Mouse (Mus musculus) gastrocnemius, adult 2 months (tissue): ENCODE data around the gene Rmnd5b. TPM values are rescaled to one million over a fixed set of nuclear protein-coding genes. Genes with fewer than 3 reads are reported as not detected.

Source experiments
- DNase-seq: peaks from one replicate; pipeline ENCODE4 v3.0.0; 2022
- H3K27ac ChIP-seq: fragments of 200-600 bp; 2 replicates; pipeline ENCODE4 v1.8.1; 2022; ENCODE audit warnings: mild to moderate bottlenecking
- H3K4me3 ChIP-seq: fragments of 200-600 bp; 2 replicates; pipeline ENCODE4 v1.8.1; 2022; ENCODE audit warnings: mild to moderate bottlenecking, moderate library complexity
- CTCF ChIP-seq: fragments of 200-600 bp; IDR thresholded peaks from 2 replicates; pipeline ENCODE4 v1.8.1; 2022; ENCODE audit warnings: antibody characterized with exemption, mild to moderate bottlenecking, moderate library complexity
- intact Hi-C: fragments of 180-260 bp; cut with DNase I; formaldehyde crosslinking; loops from one replicate; pipeline ENCODE4 v1.15.1; 2025
- total RNA-seq, 2 experiments: library from RNA; stranded (reverse); gene quantifications; 2 replicates each; pipeline ENCODE4 v1.2.3; 2021

Rmnd5b gene
- total RNA-seq, 2 experiments from 2014 or later = 11.4 to 11.6 TPM

- no peak for TF ChIP-seq CTCF
- peak overlapping the region; percentile 54 for H3K27ac ChIP-seq
- DNase-seq = no peak
- intact Hi-C loops = no loop called here
- no peak overlapping the region for H3K4me3 ChIP-seq
Measured at GRCm38 (mm10) chr11:51658705-51659104, 23.0 kb upstream of the Rmnd5b start.

- TF ChIP-seq CTCF = no peak
- intact Hi-C loops = no loop called here
- no peak for DNase-seq
- Histone ChIP-seq H3K27ac (peak overlapping the region; percentile 54), H3K4me3 (no peak overlapping the region)
Measured at GRCm38 (mm10) chr11:51658291-51658690, 22.6 kb upstream of the Rmnd5b start.

- Histone ChIP-seq H3K27ac (peak overlapping the region; percentile 16; the same call in 1 of the 2 replicates), H3K4me3 (no peak overlapping the region)
- DNase-seq = peak; percentile 39
- intact Hi-C loops = no loop called here
- TF ChIP-seq CTCF = no peak
Measured at GRCm38 (mm10) chr11:51656798-51657521, 21.3 kb upstream of the Rmnd5b start.

- H3K27ac ChIP-seq = no peak overlapping the region
- DNase-seq = peak; percentile 40
- intact Hi-C loops = loop anchor here (5.0 kb wide), 1 partner anchor 38 kb away; the partner anchor contains the start of gene Nhp2
- H3K4me3 ChIP-seq = no peak overlapping the region
- TF ChIP-seq CTCF = no peak
Measured at GRCm38 (mm10) chr11:51654891-51655290, 19.2 kb upstream of the Rmnd5b start.

- intact Hi-C loops = loop anchor here (5.0 kb wide), 1 partner anchor 36 kb away; the partner anchor contains the start of gene Nhp2
- Histone ChIP-seq H3K27ac (no peak overlapping the region), H3K4me3 (no peak overlapping the region)
- no peak for TF ChIP-seq CTCF
- no peak for DNase-seq
Measured at GRCm38 (mm10) chr11:51653736-51654135, 18.0 kb upstream of the Rmnd5b start.

GRCm38 (mm10) chr11:51652889-51653418 lies 17.3 kb upstream of the Rmnd5b start:
- Histone ChIP-seq H3K4me3 (no peak overlapping the region), H3K27ac (no peak overlapping the region)
- DNase-seq = no peak
- TF ChIP-seq CTCF = no peak
- intact Hi-C loops = loop anchor here (5.0 kb wide), 1 partner anchor 36 kb away; the partner anchor contains the start of gene Nhp2

- Histone ChIP-seq H3K4me3 (peak within 1 kb of the TSS; percentile 73), H3K27ac (peak within 1 kb of the TSS; percentile 86)
- peak; percentile 79 for DNase-seq
- TF ChIP-seq CTCF = no peak
- intact Hi-C loops = loop anchor here (5.0 kb wide), 1 partner anchor 34 kb away; the partner anchor contains the start of gene Nhp2
Measured at GRCm38 (mm10) chr11:51650691-51651515, 15.2 kb upstream of the Rmnd5b start, which contains the start of the genes N4bp3 and D930048N14Rik. Gene N4bp3, minus strand, starts transcription at chr11:51650842. Gene D930048N14Rik, plus strand, starts transcription at chr11:51650954.

- intact Hi-C loops = loop anchor here (5.0 kb wide), 1 partner anchor 33 kb away; the partner anchor contains the start of gene Nhp2
- Histone ChIP-seq H3K27ac (peak overlapping the region; percentile 86), H3K4me3 (peak overlapping the region; percentile 73)
- no peak for DNase-seq
- TF ChIP-seq CTCF = no peak
Measured at GRCm38 (mm10) chr11:51650261-51650660, 14.6 kb upstream of the Rmnd5b start.

- peak overlapping the region; percentile 73 for H3K4me3 ChIP-seq
- TF ChIP-seq CTCF = no peak
- H3K27ac ChIP-seq = peak overlapping the region; percentile 86
- intact Hi-C loops = loop anchor here (5.0 kb wide), 1 partner anchor 33 kb away; the partner anchor contains the start of gene Nhp2
- no peak for DNase-seq
Measured at GRCm38 (mm10) chr11:51649889-51650199, 14.1 kb upstream of the Rmnd5b start.

- no peak for DNase-seq
- intact Hi-C loops = no loop called here
- no peak for TF ChIP-seq CTCF
- Histone ChIP-seq H3K27ac (peak overlapping the region; percentile 86), H3K4me3 (peak overlapping the region; percentile 73)
Measured at GRCm38 (mm10) chr11:51649111-51649888, 13.6 kb upstream of the Rmnd5b start.

- intact Hi-C loops = no loop called here
- DNase-seq = no peak
- H3K27ac ChIP-seq = peak overlapping the region; percentile 86
- TF ChIP-seq CTCF = no peak
- H3K4me3 ChIP-seq = peak overlapping the region; percentile 73
Measured at GRCm38 (mm10) chr11:51648566-51648965, 12.9 kb upstream of the Rmnd5b start.
